Mouse (Mus musculus): ENCODE measurements around the gene Btg1-ps1. TPM values are rescaled to one million over a fixed set of nuclear protein-coding genes. Genes with fewer than 3 reads are reported as not detected.
"Not testable (repeated sequence)": the region's sequence is repeated elsewhere in the genome, so short reads cannot be mapped to it uniquely, and the experiment has no call there.

Gene Btg1-ps1
- polyA plus RNA-seq (2014; fragmentation: Nextera tagmentation; extraction: Ambion mirVana), result not detected in 2 replicates

DNA sequence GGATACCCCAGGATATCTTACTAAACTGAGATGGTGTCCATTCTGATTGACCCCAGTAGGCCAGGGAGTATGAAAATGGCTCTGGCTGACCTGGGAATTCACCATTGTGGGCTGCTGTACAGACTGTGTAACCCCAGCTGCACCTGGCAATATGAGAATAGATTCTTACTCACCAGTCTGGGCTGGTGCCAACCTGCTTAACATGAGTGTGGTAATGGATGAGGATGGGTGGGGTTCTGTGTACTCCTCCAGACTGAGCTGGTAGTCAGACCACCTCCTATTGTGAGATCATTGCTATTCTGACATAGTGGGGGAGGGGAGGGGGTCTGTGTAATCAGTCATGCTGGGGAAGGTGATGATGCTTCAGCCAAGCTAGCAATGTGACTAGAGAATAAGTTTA is at the start of gene Btg1-ps1:
Btg1-ps1 (minus strand) TSS at position 219 of the 400 bp plus-strand sequence.
- not testable (repeated sequence) for H3K4me3 ChIP-seq (ENCODE audit: low read depth, low read length); H3K9ac ChIP-seq (replicated peaks; ENCODE audit: low read depth, low read length); H3K4me1 ChIP-seq (ENCODE audit: control insufficient read depth, insufficient read depth, low read length); ATAC-seq (ENCODE audit: insufficient number of reproducible peaks, insufficient read depth, low FRiP score, low read depth); H3K9me3 ChIP-seq (ENCODE audit: control insufficient read depth, low read depth, low read length); H3K27me3 ChIP-seq (ENCODE audit: control insufficient read depth, insufficient read depth, low read length); H3K4me2 ChIP-seq (replicated peaks; ENCODE audit: low read depth, low read length); H3K36me3 ChIP-seq (ENCODE audit: control insufficient read depth, insufficient read depth, low read length); H3K27ac ChIP-seq (ENCODE audit: low read length)

DNA sequence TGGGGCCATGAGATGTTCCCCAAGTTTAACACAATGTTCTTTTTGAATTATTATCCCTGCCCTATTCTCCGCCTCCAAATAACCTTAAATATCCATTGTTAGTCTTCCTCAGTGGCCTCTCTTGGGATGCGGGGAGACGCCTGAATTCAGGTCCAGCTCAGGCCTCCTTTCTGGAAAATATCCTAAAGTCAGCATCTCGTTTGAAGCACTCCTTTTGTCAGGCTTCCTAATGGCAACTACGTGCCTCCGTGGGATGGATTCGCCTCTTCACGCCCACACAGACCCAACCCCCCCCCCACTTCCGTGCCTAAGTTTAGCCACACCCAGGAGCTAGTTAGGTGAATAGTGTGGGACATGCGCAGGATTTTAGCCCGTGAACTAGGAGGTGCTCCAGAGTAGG is 47.6 kb upstream of the Btg1-ps1 start, which contains the start of gene Rhox10:
Rhox10 (plus strand) TSS at position 301 of the 400 bp plus-strand sequence.
- no peaks in the 10 kb centered on the region for H3K4me1 ChIP-seq (ENCODE audit: control insufficient read depth, insufficient read depth, low read length)
- no peaks in the 10 kb centered on the region for H3K9me3 ChIP-seq (ENCODE audit: control insufficient read depth, low read depth, low read length)
- no peak for ATAC-seq (ENCODE audit: insufficient number of reproducible peaks, insufficient read depth, low FRiP score, low read depth)
- H3K36me3 ChIP-seq (ENCODE audit: control insufficient read depth, insufficient read depth, low read length), result no peaks in the 10 kb centered on the region
- H3K27me3 ChIP-seq (ENCODE audit: control insufficient read depth, insufficient read depth, low read length), result no peaks in the 10 kb centered on the region
- H3K4me3 ChIP-seq (ENCODE audit: low read depth, low read length), result no peak within 1 kb of the TSS
- no peak within 1 kb of the TSS for H3K9ac ChIP-seq (replicated peaks; ENCODE audit: low read depth, low read length)
- H3K27ac ChIP-seq (ENCODE audit: low read length), result no peak within 1 kb of the TSS
- WGBS, result 84% methylated on average over 11 of the region's 11 CpGs
- H3K4me2 ChIP-seq (replicated peaks; ENCODE audit: low read depth, low read length), result no peak within 1 kb of the TSS

DNA sequence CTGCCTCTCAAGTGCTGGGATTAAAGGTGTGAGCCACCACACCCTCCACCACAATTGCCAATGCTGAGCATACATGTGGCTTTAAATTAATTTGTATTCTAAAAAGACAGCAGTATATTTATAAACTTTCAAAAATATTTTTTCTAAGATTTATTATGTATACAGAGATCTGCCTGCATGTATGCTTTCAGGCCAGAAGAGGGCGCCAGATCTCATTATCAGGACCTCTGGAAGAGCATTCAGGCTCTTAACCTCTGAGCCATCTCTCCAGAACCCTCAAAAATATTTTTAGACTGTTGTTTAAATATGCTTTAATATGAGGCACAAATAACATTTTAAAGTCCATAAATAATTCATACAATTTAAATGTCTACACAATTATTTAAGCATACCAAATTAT is 42.9 kb upstream of the Btg1-ps1 start:
- no peak overlapping the region for H3K9ac ChIP-seq (replicated peaks; ENCODE audit: low read depth, low read length)
- no peaks in the 10 kb centered on the region for H3K36me3 ChIP-seq (ENCODE audit: control insufficient read depth, insufficient read depth, low read length)
- no peaks in the 10 kb centered on the region for H3K4me1 ChIP-seq (ENCODE audit: control insufficient read depth, insufficient read depth, low read length)
- WGBS, result 0% methylated on average over 1 of the region's 1 CpGs
- no peaks in the 10 kb centered on the region for H3K27me3 ChIP-seq (ENCODE audit: control insufficient read depth, insufficient read depth, low read length)
- no peak overlapping the region for H3K4me2 ChIP-seq (replicated peaks; ENCODE audit: low read depth, low read length)
- no peaks in the 10 kb centered on the region for H3K9me3 ChIP-seq (ENCODE audit: control insufficient read depth, low read depth, low read length)
- no peak for ATAC-seq (ENCODE audit: insufficient number of reproducible peaks, insufficient read depth, low FRiP score, low read depth)
- H3K27ac ChIP-seq (ENCODE audit: low read length), result no peak overlapping the region
- no peak overlapping the region for H3K4me3 ChIP-seq (ENCODE audit: low read depth, low read length)

DNA sequence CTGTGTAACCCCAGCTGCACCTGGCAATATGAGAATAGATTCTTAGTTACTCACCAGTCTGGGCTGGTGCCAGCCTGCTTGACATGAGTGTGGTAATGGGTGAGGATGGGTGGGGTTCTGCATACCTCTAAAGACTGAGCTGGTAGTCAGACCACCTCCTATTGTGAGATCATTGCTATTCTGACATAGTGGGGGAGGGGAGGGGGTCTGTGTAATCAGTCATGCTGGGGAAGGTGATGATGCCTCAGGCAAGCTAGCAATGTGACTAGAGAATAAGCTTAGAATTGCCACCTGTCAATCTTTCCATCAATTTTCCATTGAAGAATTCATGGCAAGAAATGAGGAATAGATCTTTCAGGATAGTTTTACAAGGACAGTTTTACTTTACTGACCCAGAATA is 24.4 kb upstream of the Btg1-ps1 start, which contains the start of gene Btg1-ps2:
Btg1-ps2 (minus strand) TSS at position 101 of the 400 bp plus-strand sequence.
- H3K27ac ChIP-seq (ENCODE audit: low read length); H3K9ac ChIP-seq (replicated peaks; ENCODE audit: low read depth, low read length); H3K36me3 ChIP-seq (ENCODE audit: control insufficient read depth, insufficient read depth, low read length); H3K4me1 ChIP-seq (ENCODE audit: control insufficient read depth, insufficient read depth, low read length); H3K9me3 ChIP-seq (ENCODE audit: control insufficient read depth, low read depth, low read length); H3K4me3 ChIP-seq (ENCODE audit: low read depth, low read length); ATAC-seq (ENCODE audit: insufficient number of reproducible peaks, insufficient read depth, low FRiP score, low read depth); H3K27me3 ChIP-seq (ENCODE audit: control insufficient read depth, insufficient read depth, low read length); H3K4me2 ChIP-seq (replicated peaks; ENCODE audit: low read depth, low read length): not testable (repeated sequence)

DNA sequence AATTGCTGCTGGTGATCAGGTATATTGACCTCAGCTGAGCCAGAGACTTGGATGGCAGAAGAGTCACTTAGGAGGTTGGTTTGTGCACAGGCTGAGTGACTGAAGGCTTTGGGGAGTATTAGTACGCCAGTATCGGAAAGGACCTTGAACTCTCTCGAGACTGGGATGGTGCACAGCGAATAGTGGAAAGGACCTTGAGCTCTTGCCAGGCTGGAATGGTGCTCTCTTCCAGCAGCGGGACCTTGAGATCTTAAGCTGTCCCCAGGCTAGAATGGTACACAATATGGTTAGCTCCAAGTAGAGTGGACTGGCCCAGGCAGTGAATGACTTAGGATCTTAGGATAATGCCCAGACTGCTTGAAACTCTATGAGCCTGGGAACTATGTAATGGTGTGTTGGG is 21.1 kb upstream of the Btg1-ps1 start:
- Histone ChIP-seq H3K36me3 (ENCODE audit: control insufficient read depth, insufficient read depth, low read length) (no peaks in the 10 kb centered on the region), H3K4me3 (ENCODE audit: low read depth, low read length) (no peak overlapping the region), H3K4me2 (replicated peaks; ENCODE audit: low read depth, low read length) (no peak overlapping the region), H3K4me1 (ENCODE audit: control insufficient read depth, insufficient read depth, low read length) (no peaks in the 10 kb centered on the region), H3K27me3 (ENCODE audit: control insufficient read depth, insufficient read depth, low read length) (no peaks in the 10 kb centered on the region), H3K9ac (replicated peaks; ENCODE audit: low read depth, low read length) (no peak overlapping the region), H3K27ac (ENCODE audit: low read length) (no peak overlapping the region), H3K9me3 (ENCODE audit: control insufficient read depth, low read depth, low read length) (no peaks in the 10 kb centered on the region)
- no peak for ATAC-seq (ENCODE audit: insufficient number of reproducible peaks, insufficient read depth, low FRiP score, low read depth)
- 92% methylated on average over 5 of the region's 5 CpGs for WGBS

DNA sequence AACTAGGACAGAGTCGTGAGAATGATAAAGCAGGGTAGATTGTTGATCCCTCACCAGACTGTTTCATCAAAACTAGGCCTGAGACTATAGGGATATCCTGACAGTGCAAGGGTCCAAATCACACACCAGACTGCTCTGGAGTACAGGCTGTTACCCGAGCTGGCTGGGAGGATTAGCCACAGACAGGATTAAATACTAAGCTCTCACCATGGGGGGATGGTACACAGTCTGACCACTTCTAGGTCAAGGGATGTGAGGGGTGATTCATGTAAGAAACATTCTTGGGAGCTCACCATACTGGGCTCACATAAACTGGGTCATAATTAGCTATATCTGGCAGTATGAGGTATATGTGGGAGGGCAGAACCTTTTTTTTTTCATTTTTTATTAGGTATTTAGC is 15.2 kb upstream of the Btg1-ps1 start:
- Histone ChIP-seq H3K4me3 (ENCODE audit: low read depth, low read length) (no peak overlapping the region), H3K27ac (ENCODE audit: low read length) (no peak overlapping the region), H3K27me3 (ENCODE audit: control insufficient read depth, insufficient read depth, low read length) (no peaks in the 10 kb centered on the region), H3K36me3 (ENCODE audit: control insufficient read depth, insufficient read depth, low read length) (no peaks in the 10 kb centered on the region), H3K4me2 (replicated peaks; ENCODE audit: low read depth, low read length) (no peak overlapping the region), H3K9ac (replicated peaks; ENCODE audit: low read depth, low read length) (no peak overlapping the region), H3K4me1 (ENCODE audit: control insufficient read depth, insufficient read depth, low read length) (no peaks in the 10 kb centered on the region), H3K9me3 (ENCODE audit: control insufficient read depth, low read depth, low read length) (no peaks in the 10 kb centered on the region)
- ATAC-seq (ENCODE audit: insufficient number of reproducible peaks, insufficient read depth, low FRiP score, low read depth), result no peak
- 66% methylated on average over 2 of the region's 2 CpGs for WGBS

DNA sequence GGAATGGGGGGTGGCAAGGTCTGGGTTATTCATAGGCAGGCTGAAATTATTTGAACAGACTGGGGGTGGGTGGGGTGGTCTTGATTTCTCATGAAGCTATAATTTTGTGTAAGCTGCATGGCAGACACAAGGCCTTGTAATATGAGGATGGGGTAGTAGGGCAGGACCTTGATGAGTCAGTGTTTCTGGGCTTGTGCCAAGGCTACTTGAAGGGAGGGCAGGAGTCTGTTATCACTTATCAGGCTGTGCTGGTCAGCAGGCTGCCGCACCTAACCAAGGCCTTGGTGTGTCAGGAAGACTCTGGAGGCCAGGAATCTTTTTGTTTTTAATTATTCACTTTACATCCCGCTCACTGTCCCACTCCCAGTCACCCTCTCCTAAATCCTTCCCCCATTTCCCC is 9.9 kb downstream of the Btg1-ps1 start:
- Histone ChIP-seq H3K4me2 (replicated peaks; ENCODE audit: low read depth, low read length) (no peak overlapping the region), H3K36me3 (ENCODE audit: control insufficient read depth, insufficient read depth, low read length) (no peaks in the 10 kb centered on the region), H3K4me1 (ENCODE audit: control insufficient read depth, insufficient read depth, low read length) (no peaks in the 10 kb centered on the region), H3K9ac (replicated peaks; ENCODE audit: low read depth, low read length) (no peak overlapping the region), H3K27ac (ENCODE audit: low read length) (no peak overlapping the region), H3K9me3 (ENCODE audit: control insufficient read depth, low read depth, low read length) (no peaks in the 10 kb centered on the region), H3K4me3 (ENCODE audit: low read depth, low read length) (no peak overlapping the region), H3K27me3 (ENCODE audit: control insufficient read depth, insufficient read depth, low read length) (no peaks in the 10 kb centered on the region)
- 76% methylated on average over 2 of the region's 2 CpGs for WGBS
- no peak for ATAC-seq (ENCODE audit: insufficient number of reproducible peaks, insufficient read depth, low FRiP score, low read depth)

Other genes starting within 250 kb of the Btg1-ps1 start
- gene Rhox5, start 214.0 kb downstream of the Btg1-ps1 start, polyA plus RNA-seq (2014; fragmentation: Nextera tagmentation; extraction: Ambion mirVana), result 1.7 and 2.3 TPM in 2 replicates
- gene Rhox6, start 191.9 kb downstream of the Btg1-ps1 start, polyA plus RNA-seq (2014; fragmentation: Nextera tagmentation; extraction: Ambion mirVana), result not detected in 2 replicates
- gene Rhox7a, start 187.1 kb downstream of the Btg1-ps1 start, polyA plus RNA-seq (2014; fragmentation: Nextera tagmentation; extraction: Ambion mirVana), result not detected in 2 replicates
- gene Rhox8, start 139.9 kb downstream of the Btg1-ps1 start, polyA plus RNA-seq (2014; fragmentation: Nextera tagmentation; extraction: Ambion mirVana), result not detected in 2 replicates
- gene Rhox7b, start 121.6 kb downstream of the Btg1-ps1 start, polyA plus RNA-seq (2014; fragmentation: Nextera tagmentation; extraction: Ambion mirVana), result not detected in 2 replicates
- gene Rhox9, start 117.0 kb downstream of the Btg1-ps1 start, polyA plus RNA-seq (2014; fragmentation: Nextera tagmentation; extraction: Ambion mirVana), result not detected in 2 replicates
- gene Btg1-ps2, start 24.3 kb upstream of the Btg1-ps1 start, polyA plus RNA-seq (2014; fragmentation: Nextera tagmentation; extraction: Ambion mirVana), result not detected in 2 replicates
- not detected in 2 replicates for gene Rhox10, start 47.7 kb upstream of the Btg1-ps1 start, polyA plus RNA-seq (2014; fragmentation: Nextera tagmentation; extraction: Ambion mirVana)
- gene Rhox11, start 66.3 kb upstream of the Btg1-ps1 start, polyA plus RNA-seq (2014; fragmentation: Nextera tagmentation; extraction: Ambion mirVana), result not detected in 2 replicates
- gene Rhox12, start 92.1 kb upstream of the Btg1-ps1 start, polyA plus RNA-seq (2014; fragmentation: Nextera tagmentation; extraction: Ambion mirVana), result not detected in 2 replicates
- gene Rhox13, start 102.4 kb upstream of the Btg1-ps1 start, polyA plus RNA-seq (2014; fragmentation: Nextera tagmentation; extraction: Ambion mirVana), result not detected in 2 replicates
- gene Zbtb33, start 171.0 kb upstream of the Btg1-ps1 start, polyA plus RNA-seq (2014; fragmentation: Nextera tagmentation; extraction: Ambion mirVana), result 7.5 and 7.6 TPM in 2 replicates
- gene Tmem255a, start 233.6 kb upstream of the Btg1-ps1 start, polyA plus RNA-seq (2014; fragmentation: Nextera tagmentation; extraction: Ambion mirVana), result 40.7 and 41.0 TPM in 2 replicates

Measured in stomach, embryonic 14.5 days (tissue).